Mouse (Mus musculus): ENCODE data around the gene Eif4ebp2. TPM values are rescaled to one million over a fixed set of nuclear protein-coding genes. Genes with fewer than 3 reads are reported as not detected.
A peak's percentile ranks its signal among the peaks of the same experiment; 100 is the strongest.

Gene Eif4ebp2
- polyA plus RNA-seq, 1 experiment from 2014 or later = 63.3 TPM

GRCm38 (mm10) chr10:61480488-61480887 lies 28.0 kb upstream of the Eif4ebp2 start:
- Histone ChIP-seq H3K4me2 (no peak overlapping the region), H3K9ac (no peak overlapping the region), H3K4me1 (peaks cover 6% of the 10 kb centered on the region), H3K4me3 (no peak overlapping the region), H3K9me3 (no peaks in the 10 kb centered on the region), H3K36me3 (no peaks in the 10 kb centered on the region), H3K27me3 (no peaks in the 10 kb centered on the region), H3K27ac (no peak overlapping the region)
- ATAC-seq (ENCODE audit: insufficient number of reproducible peaks, insufficient read depth, low FRiP score, low TSS enrichment, low read depth) = no peak
- WGBS = 69% methylated on average over 1 of the region's 1 CpGs

DNA sequence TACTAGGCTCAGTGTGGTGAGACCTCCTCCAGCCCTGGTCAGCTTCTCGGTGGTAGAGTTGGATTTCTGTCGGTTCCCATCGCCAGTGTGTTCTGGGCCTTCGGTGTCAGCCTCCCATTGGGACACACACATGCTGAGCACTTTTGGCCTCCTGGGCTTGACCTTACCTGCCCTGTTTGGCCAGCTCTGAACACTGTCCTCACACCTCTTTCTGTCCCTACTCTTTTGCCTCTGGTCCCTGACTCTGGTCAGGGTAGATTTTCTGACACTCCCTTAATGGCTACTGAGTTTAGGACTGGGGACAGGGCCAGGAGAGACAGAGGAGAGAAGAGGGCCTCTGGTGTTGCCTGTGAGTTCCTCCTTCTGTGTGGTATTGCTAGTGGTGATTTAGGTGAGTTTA lies 27.5 kb upstream of the Eif4ebp2 start:
- Histone ChIP-seq H3K9ac (no peak overlapping the region), H3K36me3 (no peaks in the 10 kb centered on the region), H3K4me3 (no peak overlapping the region), H3K4me2 (no peak overlapping the region), H3K27me3 (no peaks in the 10 kb centered on the region), H3K9me3 (no peaks in the 10 kb centered on the region), H3K27ac (no peak overlapping the region), H3K4me1 (peaks cover 9% of the 10 kb centered on the region)
- ATAC-seq (ENCODE audit: insufficient number of reproducible peaks, insufficient read depth, low FRiP score, low TSS enrichment, low read depth) = no peak
- WGBS = 89% methylated on average over 4 of the region's 4 CpGs

- Histone ChIP-seq H3K4me1 (peaks cover 12% of the 10 kb centered on the region), H3K9me3 (no peaks in the 10 kb centered on the region), H3K27ac (no peak overlapping the region), H3K4me3 (no peak overlapping the region), H3K4me2 (no peak overlapping the region), H3K36me3 (no peaks in the 10 kb centered on the region), H3K27me3 (no peaks in the 10 kb centered on the region), H3K9ac (no peak overlapping the region)
- WGBS = 95% methylated on average over 10 of the region's 10 CpGs
- no peak for ATAC-seq (ENCODE audit: insufficient number of reproducible peaks, insufficient read depth, low FRiP score, low TSS enrichment, low read depth)
These were observed 27.0 kb upstream of the Eif4ebp2 start for GRCm38 (mm10) chr10:61479461-61479860.

DNA sequence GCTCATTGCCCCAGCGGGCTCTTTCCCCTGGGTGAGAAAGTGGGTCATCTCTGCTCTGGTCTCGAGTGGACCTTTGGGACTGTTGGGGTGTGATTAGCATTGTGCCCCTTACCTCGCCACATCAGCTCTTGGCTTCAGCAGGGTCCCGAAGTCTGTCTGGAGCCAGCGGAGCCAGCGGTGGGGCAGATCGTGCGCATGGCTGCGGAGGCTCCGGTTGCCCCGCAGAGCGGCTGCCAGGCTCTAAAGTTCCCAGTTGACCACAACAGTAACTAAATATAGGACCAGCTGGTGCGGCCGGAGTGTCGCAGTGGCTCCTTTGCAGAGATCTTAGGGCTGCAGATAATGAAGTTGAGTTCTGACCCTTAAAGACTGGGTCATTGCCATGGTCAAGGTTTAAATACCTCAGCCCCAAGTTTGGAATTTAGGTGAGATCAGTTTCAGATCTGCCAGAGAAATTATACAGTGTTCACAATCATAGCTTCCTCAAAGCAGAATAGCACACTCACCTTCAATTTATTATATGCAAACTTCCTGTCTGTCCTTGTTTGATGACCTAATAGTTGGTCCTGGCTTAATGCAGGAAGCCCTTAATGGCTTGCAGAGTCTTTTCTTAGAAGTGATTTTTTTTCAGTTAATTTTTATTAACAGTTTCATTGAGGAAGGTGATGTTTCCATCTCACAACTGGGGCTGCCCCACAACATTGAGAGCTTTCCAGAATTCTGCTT lies 24.1 kb upstream of the Eif4ebp2 start:
- peaks cover 12% of the 10 kb centered on the region for H3K4me1 ChIP-seq
- peak overlapping the region; percentile 75 for H3K9ac ChIP-seq
- H3K9me3 ChIP-seq = no peaks in the 10 kb centered on the region
- no peaks in the 10 kb centered on the region for H3K27me3 ChIP-seq
- 2% methylated on average over 15 of the region's 15 CpGs for WGBS
- H3K4me2 ChIP-seq = peak overlapping the region; percentile 98
- no peaks in the 10 kb centered on the region for H3K36me3 ChIP-seq
- ATAC-seq (ENCODE audit: insufficient number of reproducible peaks, insufficient read depth, low FRiP score, low TSS enrichment, low read depth) = 0 out of 2 replicates have a peak, but pooled peaks have one; percentile 1
- peak overlapping the region; percentile 56 for H3K27ac ChIP-seq
- H3K4me3 ChIP-seq = peak overlapping the region; percentile 70

GRCm38 (mm10) chr10:61475594-61476439 lies 23.4 kb upstream of the Eif4ebp2 start, which contains the start of gene Lrrc20:
TSS of gene Lrrc20 (plus strand) at chr10:61475801.
- under 1% methylated on average over 70 of the region's 70 CpGs for WGBS
- Histone ChIP-seq H3K9me3 (no peaks in the 10 kb centered on the region), H3K27me3 (no peaks in the 10 kb centered on the region), H3K9ac (peak within 1 kb of the TSS; percentile 75), H3K36me3 (no peaks in the 10 kb centered on the region), H3K27ac (peak within 1 kb of the TSS; percentile 56), H3K4me3 (peak within 1 kb of the TSS; percentile 70), H3K4me2 (peak within 1 kb of the TSS; percentile 98), H3K4me1 (peaks cover 12% of the 10 kb centered on the region)
- ATAC-seq (ENCODE audit: insufficient number of reproducible peaks, insufficient read depth, low FRiP score, low TSS enrichment, low read depth) = peak; percentile 97

GRCm38 (mm10) chr10:61474344-61474743 lies 21.9 kb upstream of the Eif4ebp2 start:
- Histone ChIP-seq H3K9ac (no peak overlapping the region), H3K27ac (no peak overlapping the region), H3K4me2 (peak overlapping the region; percentile 98; the same call in 1 of the 2 replicates), H3K4me1 (peaks cover 12% of the 10 kb centered on the region), H3K4me3 (no peak overlapping the region), H3K36me3 (no peaks in the 10 kb centered on the region), H3K27me3 (no peaks in the 10 kb centered on the region), H3K9me3 (no peaks in the 10 kb centered on the region)
- WGBS = 83% methylated on average over 1 of the region's 1 CpGs
- no peak for ATAC-seq (ENCODE audit: insufficient number of reproducible peaks, insufficient read depth, low FRiP score, low TSS enrichment, low read depth)

DNA sequence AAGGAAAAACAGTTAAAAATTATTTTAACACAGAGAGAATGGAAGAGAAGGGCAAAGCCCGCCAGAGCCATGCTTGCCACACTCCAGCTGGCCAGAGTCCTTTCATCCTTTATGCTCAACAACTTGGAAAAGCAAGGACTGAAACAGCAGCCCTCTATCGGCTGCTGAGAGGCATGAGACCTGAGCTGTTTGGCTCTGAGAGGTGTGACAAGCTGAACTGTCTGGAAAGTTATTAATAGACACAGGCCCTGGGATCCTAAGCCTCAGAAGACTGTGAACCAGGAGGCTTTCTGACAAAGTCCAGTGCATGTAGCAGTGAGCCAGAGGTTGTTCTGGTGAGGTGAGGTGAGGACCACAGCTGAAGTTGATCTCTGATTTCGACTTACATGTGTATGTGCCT lies 21.2 kb upstream of the Eif4ebp2 start:
- no peak overlapping the region for H3K4me2 ChIP-seq
- ATAC-seq (ENCODE audit: insufficient number of reproducible peaks, insufficient read depth, low FRiP score, low TSS enrichment, low read depth) = no peak
- no peaks in the 10 kb centered on the region for H3K27me3 ChIP-seq
- H3K9me3 ChIP-seq = no peaks in the 10 kb centered on the region
- H3K4me1 ChIP-seq = peaks cover 12% of the 10 kb centered on the region
- no peak overlapping the region for H3K4me3 ChIP-seq
- no peaks in the 10 kb centered on the region for H3K36me3 ChIP-seq
- WGBS = 74% methylated on average over 3 of the region's 3 CpGs
- H3K9ac ChIP-seq = no peak overlapping the region
- H3K27ac ChIP-seq = no peak overlapping the region

DNA sequence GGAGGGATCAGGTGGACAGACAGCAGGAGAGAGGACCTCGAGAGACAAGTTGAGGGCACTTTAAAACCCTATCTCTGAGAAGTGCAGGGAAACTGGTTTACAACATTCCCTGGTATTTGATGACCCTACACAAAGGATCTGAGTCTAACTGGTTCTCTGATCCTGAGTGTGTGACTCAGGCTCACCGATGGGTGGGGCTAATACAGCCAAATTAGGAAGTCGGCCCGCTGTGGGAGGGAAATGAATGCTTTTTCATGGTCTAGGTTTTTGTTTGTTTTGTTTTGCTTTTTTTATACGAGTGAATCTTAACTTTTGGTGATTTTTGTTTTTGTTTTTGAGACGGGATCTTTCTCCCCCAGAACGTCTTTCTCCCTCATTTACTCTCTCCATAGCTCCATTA lies 16.4 kb upstream of the Eif4ebp2 start:
- WGBS = 58% methylated on average over 7 of the region's 7 CpGs
- H3K9me3 ChIP-seq = no peaks in the 10 kb centered on the region
- H3K4me3 ChIP-seq = no peak overlapping the region
- H3K27ac ChIP-seq = no peak overlapping the region
- H3K27me3 ChIP-seq = no peaks in the 10 kb centered on the region
- H3K36me3 ChIP-seq = no peaks in the 10 kb centered on the region
- H3K4me1 ChIP-seq = no peaks in the 10 kb centered on the region
- ATAC-seq (ENCODE audit: insufficient number of reproducible peaks, insufficient read depth, low FRiP score, low TSS enrichment, low read depth) = no peak
- H3K4me2 ChIP-seq = no peak overlapping the region
- no peak overlapping the region for H3K9ac ChIP-seq

GRCm38 (mm10) chr10:61466873-61467272 lies 14.4 kb upstream of the Eif4ebp2 start:
- Histone ChIP-seq H3K9ac (no peak overlapping the region), H3K27me3 (no peaks in the 10 kb centered on the region), H3K27ac (no peak overlapping the region), H3K9me3 (no peaks in the 10 kb centered on the region), H3K4me2 (no peak overlapping the region), H3K36me3 (no peaks in the 10 kb centered on the region), H3K4me1 (no peaks in the 10 kb centered on the region), H3K4me3 (no peak overlapping the region)
- 24% methylated on average over 5 of the region's 5 CpGs for WGBS
- ATAC-seq (ENCODE audit: insufficient number of reproducible peaks, insufficient read depth, low FRiP score, low TSS enrichment, low read depth) = 0 out of 2 replicates have a peak, but pooled peaks have one; percentile 29

DNA sequence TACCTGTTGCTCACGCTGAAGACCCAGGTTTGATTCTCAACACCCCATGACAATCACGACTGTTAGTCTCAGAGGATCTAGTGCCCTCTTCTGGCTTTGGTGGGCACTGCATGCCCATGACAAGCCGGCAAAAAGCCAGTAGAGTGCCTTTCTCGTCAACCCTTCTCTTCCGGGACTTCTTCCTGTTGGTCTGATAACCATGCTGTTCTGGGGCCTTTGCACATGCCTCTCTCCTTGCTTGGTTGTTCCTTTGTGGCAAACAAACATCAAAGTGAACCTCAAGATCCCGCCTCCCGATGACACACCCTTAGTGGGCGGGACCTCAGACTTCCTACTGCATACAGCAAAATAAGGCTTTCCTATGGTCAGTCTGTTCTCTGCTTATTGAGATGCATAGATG lies 13.8 kb upstream of the Eif4ebp2 start:
- WGBS = 65% methylated on average over 8 of the region's 8 CpGs
- Histone ChIP-seq H3K4me2 (no peak overlapping the region), H3K27me3 (no peaks in the 10 kb centered on the region), H3K36me3 (no peaks in the 10 kb centered on the region), H3K4me1 (no peaks in the 10 kb centered on the region), H3K9ac (no peak overlapping the region), H3K9me3 (no peaks in the 10 kb centered on the region), H3K4me3 (no peak overlapping the region), H3K27ac (no peak overlapping the region)
- ATAC-seq (ENCODE audit: insufficient number of reproducible peaks, insufficient read depth, low FRiP score, low TSS enrichment, low read depth) = no peak

GRCm38 (mm10) chr10:61465009-61465408 lies 12.5 kb upstream of the Eif4ebp2 start:
- WGBS = 77% methylated on average over 4 of the region's 4 CpGs
- H3K9ac ChIP-seq = no peak overlapping the region

GRCm38 (mm10) chr10:61457182-61457581 lies 4.7 kb upstream of the Eif4ebp2 start:
- no peaks in the 10 kb centered on the region for H3K9me3 ChIP-seq
- no peak for ATAC-seq (ENCODE audit: insufficient number of reproducible peaks, insufficient read depth, low FRiP score, low TSS enrichment, low read depth)
- 54% methylated on average over 3 of the region's 3 CpGs for WGBS
- H3K27ac ChIP-seq = no peak overlapping the region
- H3K4me1 ChIP-seq = no peaks in the 10 kb centered on the region
- no peak overlapping the region for H3K4me3 ChIP-seq
- H3K36me3 ChIP-seq = no peaks in the 10 kb centered on the region
- H3K9ac ChIP-seq = no peak overlapping the region
- no peak overlapping the region for H3K4me2 ChIP-seq
- H3K27me3 ChIP-seq = no peaks in the 10 kb centered on the region

More at GRCm38 (mm10) chr10:61465009-61465408, 12.5 kb upstream of the Eif4ebp2 start:
- no peak overlapping the region for H3K27ac ChIP-seq
- H3K4me3 ChIP-seq = no peak overlapping the region
- no peaks in the 10 kb centered on the region for H3K4me1 ChIP-seq
- H3K36me3 ChIP-seq = no peaks in the 10 kb centered on the region
- H3K9me3 ChIP-seq = no peaks in the 10 kb centered on the region
- H3K4me2 ChIP-seq = no peak overlapping the region
- ATAC-seq (ENCODE audit: insufficient number of reproducible peaks, insufficient read depth, low FRiP score, low TSS enrichment, low read depth) = no peak
- no peaks in the 10 kb centered on the region for H3K27me3 ChIP-seq

All from embryonic facial prominence, embryonic 13.5 days (tissue).